Mouse (Mus musculus) stomach, postnatal 0 days (tissue): ENCODE data around the gene Dock8. TPM values are rescaled to one million over a fixed set of nuclear protein-coding genes. Genes with fewer than 3 reads are reported as not detected.

ENCODE experiments used
- ATAC-seq: fragments of 200-750 bp; cut with Nextera tagmentation; 2 replicates; pipeline ENCODE4 v1.8.0; 2017; ENCODE audit not compliant: low FRiP score, low TSS enrichment
- DNase-seq: peaks from one replicate; pipeline ENCODE4 v3.0.0-alpha.2; 2016; ENCODE audit warnings: low spot score
- H3K27ac ChIP-seq: fragments of 300-500 bp; sonication (generic); replicated peaks from 2 replicates; pipeline ENCODE4 v1.5.1; 2014; ENCODE audit warnings: mild to moderate bottlenecking, control low read depth
- H3K27me3 ChIP-seq: fragments of 300-500 bp; sonication (generic); 2 replicates; pipeline ENCODE4 v1.6.1; 2014; ENCODE audit warnings: low read length; ENCODE audit not compliant: control insufficient read depth, insufficient read depth
- H3K36me3 ChIP-seq: fragments of 300-500 bp; sonication (generic); 2 replicates; pipeline ENCODE4 v1.6.1; 2014; ENCODE audit warnings: low read length, mixed read lengths; ENCODE audit not compliant: control insufficient read depth, insufficient read depth
- H3K4me1 ChIP-seq: fragments of 300-500 bp; sonication (generic); replicated peaks from 2 replicates; pipeline ENCODE4 v1.6.1; 2014; ENCODE audit warnings: antibody characterized with exemption; ENCODE audit not compliant: control insufficient read depth, insufficient read depth
- H3K4me2 ChIP-seq: fragments of 300-500 bp; sonication (generic); replicated peaks from 2 replicates; pipeline ENCODE4 v1.6.1; 2014; ENCODE audit warnings: low read depth, mild to moderate bottlenecking, control low read depth, moderate library complexity
- H3K4me3 ChIP-seq: fragments of 300-500 bp; sonication (generic); 2 replicates; pipeline ENCODE4 v1.5.1; 2014; ENCODE audit warnings: low read depth, low read length, control low read depth
- H3K9ac ChIP-seq: fragments of 300-500 bp; sonication (generic); 2 replicates; pipeline ENCODE4 v1.6.1; 2014; ENCODE audit warnings: mild to moderate bottlenecking, low read length, control low read depth, mixed read lengths
- H3K9me3 ChIP-seq: fragments of 300-500 bp; sonication (generic); 2 replicates; pipeline ENCODE4 v1.6.1; 2016; ENCODE audit warnings: low read length; ENCODE audit not compliant: control insufficient read depth
- CTCF ChIP-seq: IDR thresholded peaks from 2 replicates; pipeline ENCODE4 v1.5.1; 2016; ENCODE audit warnings: antibody characterized with exemption, low read depth, mild to moderate bottlenecking, moderate library complexity
- EP300 ChIP-seq: optimal IDR thresholded peaks from 2 replicates; pipeline ENCODE3; 2016; ENCODE audit warnings: antibody characterized with exemption
- WGBS: fragments of 180-500 bp; shearing (Covaris S2); extraction: QIAGEN DNeasy Blood & Tissue Kit; methylation state at CpG from one replicate; pipeline ENCODE4 v1.1.7; 2014; 5-methylcytosine and 5-hydroxymethylcytosine counted together
- polyA plus RNA-seq: library from polyadenylated mRNA; unstranded; fragments of >200 nt; fragmentation: Nextera tagmentation; extraction: Ambion mirVana; gene quantifications from 2 replicates; pipeline ENCODE4 v1.2.1, GENCODE M21; 2015

The Dock8 gene
- polyA plus RNA-seq, 1 experiment from 2014 or later: 3.4 TPM

DNA sequence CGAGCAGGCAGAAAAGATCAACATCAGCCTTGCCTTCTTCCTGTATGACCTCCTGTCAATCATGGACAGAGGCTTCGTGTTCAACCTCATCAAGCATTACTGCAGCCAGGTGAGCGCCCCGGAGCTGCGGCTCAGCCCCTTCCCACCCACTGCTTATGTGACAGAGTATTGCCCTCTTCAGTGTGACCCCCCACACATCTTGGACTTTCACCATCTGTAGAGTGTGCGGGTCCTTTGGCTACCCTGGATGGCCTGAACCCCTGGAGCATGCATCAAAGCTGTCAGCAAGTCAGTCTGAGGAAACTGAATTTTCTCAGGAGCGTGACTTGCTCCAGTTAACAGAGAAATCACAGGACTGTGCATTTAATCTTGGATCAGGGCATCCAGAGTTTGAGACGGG lies 150.5 kb downstream of the Dock8 start:
- no peak overlapping the region for H3K27ac ChIP-seq
- no peaks in the 10 kb centered on the region for H3K9me3 ChIP-seq
- no peaks in the 10 kb centered on the region for H3K36me3 ChIP-seq
- no peak for DNase-seq
- no peak for TF ChIP-seq EP300
- TF ChIP-seq CTCF: no peak
- 56% methylated on average over 8 of the region's 8 CpGs for WGBS
- H3K9ac ChIP-seq: no peak overlapping the region
- no peaks in the 10 kb centered on the region for H3K4me1 ChIP-seq
- no peaks in the 10 kb centered on the region for H3K27me3 ChIP-seq
- no peak overlapping the region for H3K4me3 ChIP-seq
- no peak for ATAC-seq
- H3K4me2 ChIP-seq: no peak overlapping the region

DNA sequence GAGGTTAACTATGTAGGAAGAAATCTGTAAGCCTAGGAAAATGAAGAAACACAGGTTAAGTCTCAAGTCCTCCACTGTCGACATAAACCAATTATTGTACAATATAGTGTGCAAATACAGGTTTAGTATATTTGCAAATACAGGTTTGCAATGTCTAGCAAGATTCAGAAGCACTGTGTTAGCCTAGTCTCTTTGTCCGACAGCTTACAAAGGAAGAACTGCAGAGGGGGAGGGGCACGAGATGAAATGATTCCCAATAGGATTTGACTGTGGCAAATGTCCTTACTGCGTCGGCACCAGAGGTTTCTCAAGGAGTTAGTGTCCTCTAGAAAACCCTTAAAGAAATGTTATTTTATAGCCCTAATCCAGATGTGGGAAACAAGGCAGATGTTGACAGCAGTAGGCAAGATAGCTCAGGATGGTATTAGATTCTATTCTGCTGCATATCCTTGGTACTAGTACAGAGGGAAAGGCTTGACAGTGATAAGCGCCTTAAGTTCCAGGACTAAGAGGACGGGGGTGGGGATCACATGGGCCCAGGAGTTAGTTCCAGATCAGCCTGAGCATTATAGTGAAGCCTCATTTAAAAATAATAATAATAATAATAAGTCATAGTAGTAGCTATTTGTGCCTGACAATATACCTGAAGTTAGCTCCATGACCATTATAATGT lies 155.3 kb downstream of the Dock8 start:
- TF ChIP-seq EP300: no peak
- no peak for TF ChIP-seq CTCF

DNA sequence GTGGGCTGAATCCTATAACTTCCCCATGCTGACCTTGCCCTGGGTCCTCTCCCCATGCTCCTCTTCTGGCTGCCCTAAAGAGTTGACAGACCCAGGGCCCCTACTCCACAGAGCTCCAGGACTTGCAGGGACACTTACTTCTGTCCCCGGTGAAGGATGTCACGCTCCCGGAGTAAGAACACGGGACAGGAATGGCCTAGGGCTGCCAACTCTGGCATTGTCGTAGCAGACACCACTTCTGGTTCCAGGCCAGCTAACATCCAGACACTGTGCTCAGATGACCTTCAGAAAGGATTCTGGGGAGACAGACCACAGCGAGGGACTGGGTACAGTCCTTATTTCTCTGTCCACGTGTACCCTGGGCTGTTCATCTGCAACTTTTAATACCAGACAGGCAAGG lies 155.9 kb downstream of the Dock8 start:
- Histone ChIP-seq H3K36me3 (no peaks in the 10 kb centered on the region), H3K4me3 (no peak overlapping the region), H3K27me3 (no peaks in the 10 kb centered on the region), H3K27ac (no peak overlapping the region), H3K4me2 (no peak overlapping the region), H3K9ac (no peak overlapping the region), H3K4me1 (no peaks in the 10 kb centered on the region), H3K9me3 (no peaks in the 10 kb centered on the region)
- ATAC-seq: no peak
- DNase-seq: no peak
- 84% methylated on average over 7 of the region's 7 CpGs for WGBS
- no peak for TF ChIP-seq CTCF
- TF ChIP-seq EP300: no peak

More for the DNA sequence above, 155.3 kb downstream of the Dock8 start:
- DNase-seq (no peak), ATAC-seq (no peak)
- Histone ChIP-seq H3K9ac (no peak overlapping the region), H3K27ac (no peak overlapping the region), H3K4me3 (no peak overlapping the region), H3K36me3 (no peaks in the 10 kb centered on the region), H3K4me1 (no peaks in the 10 kb centered on the region), H3K27me3 (no peaks in the 10 kb centered on the region), H3K9me3 (no peaks in the 10 kb centered on the region), H3K4me2 (no peak overlapping the region)
- WGBS: 76% methylated on average over 7 of the region's 7 CpGs

DNA sequence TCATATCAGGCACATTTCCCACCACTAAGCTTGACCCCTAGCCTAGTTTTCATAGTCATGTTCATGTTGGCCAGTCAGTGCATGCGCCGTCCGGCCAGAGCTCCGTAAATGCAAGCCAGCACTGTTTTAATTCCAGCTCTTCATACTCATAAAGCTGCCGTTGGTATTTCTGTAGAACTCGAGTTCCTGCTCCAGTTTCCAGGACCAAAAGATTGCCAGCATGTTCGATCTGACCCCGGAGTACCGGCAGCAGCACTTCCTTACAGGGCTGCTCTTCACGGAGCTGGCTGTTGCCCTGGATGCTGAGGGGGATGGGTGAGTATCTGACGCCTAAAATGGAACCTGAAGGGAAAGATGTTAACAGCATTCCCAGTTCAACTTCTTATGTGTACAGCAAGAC lies 156.4 kb downstream of the Dock8 start:
- no peak for DNase-seq
- 73% methylated on average over 11 of the region's 11 CpGs for WGBS
- no peak for ATAC-seq
- Histone ChIP-seq H3K4me1 (no peaks in the 10 kb centered on the region), H3K9me3 (no peaks in the 10 kb centered on the region), H3K27me3 (no peaks in the 10 kb centered on the region), H3K36me3 (no peaks in the 10 kb centered on the region), H3K4me2 (no peak overlapping the region), H3K9ac (no peak overlapping the region), H3K27ac (no peak overlapping the region), H3K4me3 (no peak overlapping the region)
- TF ChIP-seq CTCF (no peak), EP300 (no peak)

DNA sequence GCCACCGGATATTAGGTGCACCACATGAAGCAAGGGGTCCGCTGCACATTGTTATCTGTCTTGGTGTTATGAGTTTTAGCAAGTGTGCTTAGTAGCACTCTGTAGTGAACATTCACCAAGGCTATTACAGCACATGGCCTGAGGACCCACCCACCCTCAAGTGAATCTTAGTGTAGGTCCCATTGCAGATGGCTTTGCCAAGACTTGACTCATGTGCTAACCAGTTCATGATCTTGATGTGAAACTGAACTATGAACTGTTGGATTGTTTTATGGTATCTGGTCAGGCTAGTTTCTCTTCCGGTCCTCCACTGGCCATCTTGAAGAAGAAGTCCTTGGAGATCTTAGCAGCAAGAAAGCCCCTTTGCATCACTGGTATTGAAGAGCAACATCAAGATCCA lies 162.9 kb downstream of the Dock8 start:
- TF ChIP-seq CTCF (no peak), EP300 (no peak)
- Histone ChIP-seq H3K9ac (no peak overlapping the region), H3K4me3 (no peak overlapping the region), H3K4me1 (no peaks in the 10 kb centered on the region), H3K4me2 (no peak overlapping the region), H3K9me3 (no peaks in the 10 kb centered on the region), H3K36me3 (no peaks in the 10 kb centered on the region), H3K27ac (no peak overlapping the region), H3K27me3 (no peaks in the 10 kb centered on the region)
- 91% methylated on average over 3 of the region's 3 CpGs for WGBS
- ATAC-seq (no peak), DNase-seq (no peak)

GRCm38 (mm10) chr19:25163426-25163825 lies 164.1 kb downstream of the Dock8 start:
- H3K9me3 ChIP-seq: no peaks in the 10 kb centered on the region
- no peak overlapping the region for H3K9ac ChIP-seq
- no peaks in the 10 kb centered on the region for H3K4me1 ChIP-seq
- no peaks in the 10 kb centered on the region for H3K27me3 ChIP-seq
- WGBS: 88% methylated on average over 12 of the region's 12 CpGs
- ATAC-seq (no peak), DNase-seq (no peak)
- no peak overlapping the region for H3K4me3 ChIP-seq
- TF ChIP-seq CTCF: no peak
- no peak for TF ChIP-seq EP300
- H3K4me2 ChIP-seq: no peak overlapping the region
- no peak overlapping the region for H3K27ac ChIP-seq
- H3K36me3 ChIP-seq: no peaks in the 10 kb centered on the region
